Mouse (Mus musculus) megakaryocyte-erythroid progenitor cell, adult 5-6 weeks (primary cell): ENCODE results near the gene Gda. TPM values are rescaled to one million over a fixed set of nuclear protein-coding genes. Genes with fewer than 3 reads are reported as not detected.
A peak's percentile ranks its signal among the peaks of the same experiment; 100 is the strongest.

Experiments used
- ATAC-seq: replicated peaks from 2 replicates; pipeline ENCODE4 v1.8.0; 2016; ENCODE audit warnings: mild to moderate bottlenecking, inconsistent platforms; ENCODE audit not compliant: severe bottlenecking, poor library complexity, low FRiP score, low TSS enrichment
- total RNA-seq, 2 experiments: library from RNA; stranded (forward) in 1 of 2; stranded (reverse) in 1 of 2; fragments of 200-1000, 215-1000 nt in 1 of 2; fragments of >200 nt in 1 of 2; fragmentation: Nextera tagmentation in 1 of 2; gene quantifications; 2 replicates each; pipeline ENCODE4 v1.2.3; 2014 to 2017

Gda gene
- total RNA-seq, 2 experiments from 2014 or later = 7.3 to 7.7 TPM

- ATAC-seq = no peak
Observed at GRCm38 (mm10) chr19:21383491-21384226, 89.6 kb downstream of the Gda start.

- ATAC-seq = no peak
Observed at GRCm38 (mm10) chr19:21381696-21382095, 91.5 kb downstream of the Gda start.

- ATAC-seq = no peak
Observed at GRCm38 (mm10) chr19:21379195-21379594, 94.0 kb downstream of the Gda start.

GRCm38 (mm10) chr19:21376445-21377218 lies 96.6 kb downstream of the Gda start:
- ATAC-seq = peak; percentile 53

- ATAC-seq = peak; percentile 72
Observed at GRCm38 (mm10) chr19:21373073-21373755, 100.0 kb downstream of the Gda start.

- ATAC-seq = no peak; the same call in 1 of the 2 replicates
Observed at GRCm38 (mm10) chr19:21372395-21373072, 100.7 kb downstream of the Gda start.

GRCm38 (mm10) chr19:21371337-21371736 lies 101.9 kb downstream of the Gda start:
- no peak for ATAC-seq

GRCm38 (mm10) chr19:21370782-21371181 lies 102.5 kb downstream of the Gda start:
- no peak for ATAC-seq

- no peak for ATAC-seq
Observed at GRCm38 (mm10) chr19:21369175-21369574, 104.1 kb downstream of the Gda start.

GRCm38 (mm10) chr19:21368595-21368994 lies 104.7 kb downstream of the Gda start:
- ATAC-seq = no peak

- no peak for ATAC-seq
Observed at GRCm38 (mm10) chr19:21357792-21358191, 115.5 kb downstream of the Gda start.

GRCm38 (mm10) chr19:21349634-21350033 lies 123.6 kb downstream of the Gda start:
- no peak for ATAC-seq

GRCm38 (mm10) chr19:21346646-21347045 lies 126.6 kb downstream of the Gda start:
- ATAC-seq = no peak

Other genes with a start within 250 kb of the Gda start
- gene Zfand5, start 201.2 kb downstream of the Gda start, total RNA-seq (2014; fragmentation: Nextera tagmentation) = 50.5 and 79.3 TPM in 2 replicates
- 84.2 and 140 TPM in 2 replicates for gene Zfand5, start 201.2 kb downstream of the Gda start, total RNA-seq (2017)
- gene 1110059E24Rik, start 179.5 kb upstream of the Gda start, total RNA-seq (2014; fragmentation: Nextera tagmentation) = 12.6 and 12.8 TPM in 2 replicates
- 26.1 and 35.8 TPM in 2 replicates for gene 1110059E24Rik, start 179.5 kb upstream of the Gda start, total RNA-seq (2017)
- gene Abhd17b, start 179.7 kb upstream of the Gda start, total RNA-seq (2014; fragmentation: Nextera tagmentation) = 14.3 and 20.3 TPM in 2 replicates
- gene Abhd17b, start 179.7 kb upstream of the Gda start, total RNA-seq (2017) = 18.9 and 25.3 TPM in 2 replicates